Mouse (Mus musculus): Measurements from ENCODE around the gene Samhd1.

DNA sequence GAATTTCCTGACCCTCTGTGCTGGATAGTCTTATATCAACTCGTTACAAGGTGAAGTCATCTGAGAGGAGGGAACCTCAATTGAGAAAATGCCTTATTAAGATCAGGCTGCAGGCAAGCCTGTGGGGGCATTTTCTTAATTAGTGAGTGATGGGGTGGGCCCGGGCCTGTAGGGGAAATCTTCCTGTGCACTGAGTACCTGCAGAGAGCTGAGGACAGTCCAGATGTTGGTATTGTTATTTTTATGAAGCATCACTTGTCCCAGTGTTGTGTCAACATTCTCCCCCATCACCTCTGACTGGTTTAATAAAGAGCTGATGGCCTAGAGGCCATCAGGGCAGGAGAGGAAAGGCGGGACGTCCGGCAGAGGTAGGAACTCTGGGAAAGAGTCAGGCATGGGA, 9.1 kb upstream of the Samhd1 start:
- TF ChIP-seq EP300 (IDR thresholded peaks at IDR 0.05; ENCODE audit: low read depth) (no peak), CTCF (IDR thresholded peaks at IDR 0.05; ENCODE audit: low read depth) (no peak)

All from liver, postnatal 0 days (tissue).